Mouse (Mus musculus) right cerebral cortex, adult 18-20 months (tissue): ENCODE results near the gene Nr2c2ap.

ENCODE experiments used
- DNase-seq: peaks from one replicate; pipeline ENCODE4 v3.0.0; 2022; ENCODE audit warnings: mixed read lengths

Gene Nr2c2ap

DNA sequence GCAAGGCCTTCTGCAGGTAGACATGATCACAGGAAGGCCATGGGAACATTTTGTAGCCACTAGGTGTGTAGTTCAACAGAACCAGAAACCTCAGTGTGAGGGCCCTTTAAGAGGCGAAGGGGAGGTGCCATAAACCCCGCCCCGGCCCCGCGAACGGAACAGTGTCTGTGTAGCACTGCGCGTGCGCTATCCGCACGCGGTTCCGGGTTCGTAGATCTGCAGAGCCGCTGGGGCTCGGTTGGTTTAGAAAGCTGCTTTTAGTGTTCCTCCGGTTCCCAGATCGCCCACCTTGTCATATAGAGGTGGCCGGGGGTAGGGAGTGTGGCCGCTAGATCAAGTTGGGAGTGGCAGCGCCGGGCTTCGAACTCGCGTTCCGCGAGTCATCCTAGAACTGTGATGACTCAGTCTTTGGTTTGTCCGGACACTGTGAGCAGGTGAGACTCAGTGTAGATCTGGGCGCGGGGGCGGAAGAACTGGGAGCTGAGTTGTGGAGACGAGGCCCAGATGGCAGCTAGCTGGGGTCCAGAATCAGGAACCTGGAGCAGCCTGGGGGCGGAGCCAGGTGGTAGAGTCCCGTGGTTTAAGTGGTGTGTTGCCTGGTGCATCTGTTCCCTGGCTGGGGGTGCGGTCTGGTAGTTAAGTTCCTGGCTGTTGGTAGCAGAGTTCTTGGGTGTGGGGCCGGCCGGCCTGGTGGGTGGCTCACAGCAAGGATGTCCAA lies at the start of gene Nr2c2ap:
Gene Nr2c2ap, plus strand, starts transcription at position 168 of the 718 bp plus-strand sequence.
- DNase-seq: peak; percentile 83

GRCm38 (mm10) chr8:70081976-70082375 lies 49.2 kb upstream of the Nr2c2ap start:
- DNase-seq: no peak

DNA sequence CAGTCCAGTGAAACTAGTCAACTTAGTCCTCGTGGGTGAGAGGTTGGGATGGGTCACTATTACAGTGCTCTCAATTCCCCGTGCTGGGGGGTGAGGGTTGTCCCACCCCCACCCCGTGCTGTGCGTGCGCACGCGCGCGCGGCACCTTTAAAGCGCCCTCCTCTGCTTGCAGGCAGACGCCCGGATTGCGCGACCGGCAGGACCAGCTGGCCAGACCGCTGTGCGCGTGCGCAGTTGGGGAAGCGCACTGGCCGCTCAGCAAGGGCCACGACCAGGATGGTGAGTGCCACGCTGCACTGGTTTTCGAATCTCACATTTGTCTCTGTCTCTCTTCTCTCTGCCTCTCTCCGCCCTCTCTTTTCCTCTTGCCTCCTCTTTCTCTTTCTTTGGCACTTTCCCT lies 47.8 kb upstream of the Nr2c2ap start, which contains the start of gene Hapln4:
Gene Hapln4, plus strand, starts transcription at position 173 of the 400 bp plus-strand sequence.
- DNase-seq: peak; percentile 84

DNA sequence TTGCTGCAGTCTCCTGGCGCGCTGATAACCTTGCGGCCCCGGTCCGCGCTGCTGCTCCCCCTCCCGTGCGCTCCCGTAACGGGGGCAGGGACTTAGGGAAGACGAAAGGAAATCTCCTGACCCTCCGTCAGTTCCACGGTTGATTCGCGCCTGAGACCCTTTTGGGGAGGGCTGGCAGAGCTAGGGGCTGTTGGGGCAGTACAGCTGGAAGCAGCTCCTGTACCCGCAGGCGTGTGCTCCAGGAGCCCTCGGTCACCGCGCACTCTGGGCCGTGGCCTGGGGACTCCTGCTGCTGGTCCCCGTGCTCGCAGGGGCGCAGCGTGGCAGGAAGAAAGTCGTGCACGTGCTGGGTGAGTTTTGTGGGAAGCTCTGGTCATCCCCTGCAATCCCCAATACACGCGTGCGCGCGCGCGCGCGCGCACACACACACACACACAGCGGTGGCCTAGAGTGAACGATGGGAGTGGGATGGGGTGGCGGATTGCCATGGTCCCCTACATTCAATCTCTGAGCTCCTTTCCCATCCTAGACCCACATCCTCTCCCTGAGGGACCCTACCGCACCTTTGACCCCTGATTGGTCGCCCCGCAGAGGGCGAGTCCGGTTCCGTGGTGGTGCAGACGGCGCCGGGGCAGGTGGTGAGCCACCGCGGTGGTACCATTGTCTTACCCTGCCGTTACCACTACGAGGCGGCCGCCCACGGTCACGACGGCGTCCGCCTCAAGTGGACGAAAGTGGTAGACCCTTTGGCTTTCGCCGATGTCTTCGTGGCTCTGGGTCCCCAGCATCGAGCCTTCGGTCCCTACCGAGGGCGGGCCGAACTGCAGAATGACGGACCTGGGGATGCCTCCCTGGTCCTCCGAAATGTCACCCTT lies 46.7 kb upstream of the Nr2c2ap start:
- DNase-seq: no peak

GRCm38 (mm10) chr8:70086151-70086550 lies 45.0 kb upstream of the Nr2c2ap start:
- DNase-seq: no peak

- no peak for DNase-seq
Measured at GRCm38 (mm10) chr8:70087237-70087636, 43.9 kb upstream of the Nr2c2ap start.

DNA sequence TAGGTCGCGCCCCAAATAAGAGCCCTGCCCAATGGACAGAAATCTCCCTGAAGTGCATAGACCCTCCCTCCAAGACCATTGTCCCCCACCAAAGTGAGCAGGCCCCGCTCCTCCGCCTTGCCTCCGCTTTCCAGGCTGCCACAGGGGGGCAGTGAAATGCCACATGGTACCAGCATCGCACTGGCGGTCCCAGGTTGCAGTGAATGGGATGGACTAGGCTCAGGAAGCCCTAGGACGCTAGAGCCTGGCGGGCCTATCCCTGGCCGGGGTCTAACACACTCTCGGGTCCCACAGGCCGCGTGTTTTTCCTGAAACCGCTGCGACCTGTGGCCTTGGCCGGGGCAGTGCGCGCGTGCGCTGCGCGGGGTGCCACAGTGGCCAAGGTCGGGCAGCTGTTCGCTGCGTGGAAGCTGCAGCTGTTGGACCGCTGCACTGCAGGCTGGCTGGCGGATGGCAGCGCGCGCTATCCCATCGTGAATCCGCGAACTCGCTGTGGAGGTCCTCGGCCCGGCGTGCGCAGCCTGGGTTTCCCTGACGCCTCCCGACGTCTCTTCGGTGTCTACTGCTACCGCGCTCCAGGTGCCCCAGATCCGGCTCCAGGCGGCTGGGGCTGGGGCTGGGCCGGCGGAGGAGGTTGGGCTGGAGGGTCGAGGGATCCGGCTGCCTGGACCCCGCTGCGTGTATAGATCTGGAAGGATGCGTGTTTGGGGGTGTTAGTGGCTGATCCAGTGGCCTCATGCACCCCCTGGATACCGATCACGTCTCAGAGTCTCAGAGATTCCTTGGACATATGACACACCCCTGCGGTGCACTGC lies 43.1 kb upstream of the Nr2c2ap start:
- peak; percentile 69 for DNase-seq

DNA sequence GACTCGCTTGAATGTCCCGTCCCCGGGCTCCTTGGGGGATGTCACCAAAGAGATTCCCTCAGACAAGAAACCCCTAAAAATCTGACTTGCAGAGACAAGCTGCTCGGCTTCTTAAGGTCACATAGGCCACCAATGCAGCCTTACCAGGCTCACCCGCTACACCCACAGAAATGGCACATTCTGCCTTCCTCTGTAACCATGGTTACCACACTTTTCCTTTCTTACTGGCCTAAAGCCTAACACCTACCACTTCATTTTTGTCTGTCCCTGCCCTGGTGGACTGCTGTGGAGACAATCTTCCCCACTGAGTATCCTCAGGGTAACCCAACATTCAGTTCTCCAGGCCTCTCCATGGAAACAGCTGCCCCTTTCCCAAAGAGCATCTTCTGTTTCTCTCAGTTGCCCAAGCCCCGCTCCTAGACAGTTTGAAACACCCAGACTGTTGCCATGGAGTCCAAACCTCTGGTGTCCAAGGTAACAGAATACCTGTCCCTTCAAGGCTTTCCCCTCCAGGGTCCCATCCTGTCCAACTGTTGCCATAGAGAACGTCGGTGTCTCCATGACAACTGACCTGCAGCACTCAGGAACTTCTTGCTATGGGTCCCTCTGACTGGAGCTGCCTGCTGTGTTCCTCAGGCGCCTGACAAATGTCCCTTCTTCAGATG lies 41.7 kb upstream of the Nr2c2ap start:
- peak; percentile 37 for DNase-seq

GRCm38 (mm10) chr8:70092786-70093185 lies 38.3 kb upstream of the Nr2c2ap start:
- DNase-seq: no peak

DNA sequence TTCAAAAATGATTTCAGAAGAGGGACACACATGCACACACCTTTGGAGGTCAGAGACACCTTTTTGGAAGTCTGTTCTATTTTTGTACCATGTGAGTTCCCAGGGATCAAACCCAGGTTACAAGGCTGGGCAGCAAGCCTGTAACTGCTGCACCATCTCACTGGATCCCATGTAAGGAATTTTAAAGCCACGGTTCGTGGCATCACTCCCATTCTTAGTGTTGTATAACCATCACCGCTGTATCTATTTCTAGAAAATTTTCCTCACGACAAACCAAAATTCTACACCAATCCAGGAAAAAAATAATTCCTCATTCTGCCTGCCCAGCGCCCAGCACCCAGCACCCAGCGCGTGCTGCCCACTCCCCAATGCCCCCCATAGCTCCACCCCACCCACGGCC lies 31.9 kb upstream of the Nr2c2ap start:
- peak; percentile 70 for DNase-seq

DNA sequence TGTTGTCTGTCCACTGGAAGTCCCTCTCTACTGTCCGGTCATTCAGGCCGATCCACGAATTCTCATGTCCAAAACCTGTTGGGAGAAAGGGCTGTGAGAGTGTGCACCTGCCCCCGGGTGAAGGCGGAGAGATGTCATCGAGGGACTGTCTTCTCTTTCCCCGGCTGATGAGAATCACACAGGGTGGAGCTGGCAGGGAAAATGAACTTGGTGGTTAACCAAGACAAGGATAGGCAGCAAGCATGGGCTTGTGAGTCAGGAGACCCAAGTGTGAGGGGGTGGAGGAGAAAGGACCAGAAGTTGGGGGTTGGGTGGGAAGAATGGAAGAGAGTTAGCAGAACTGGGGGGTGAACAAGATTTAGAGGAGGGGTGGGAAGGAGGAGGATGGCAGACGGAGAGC lies 30.9 kb upstream of the Nr2c2ap start:
- peak; percentile 76 for DNase-seq

DNA sequence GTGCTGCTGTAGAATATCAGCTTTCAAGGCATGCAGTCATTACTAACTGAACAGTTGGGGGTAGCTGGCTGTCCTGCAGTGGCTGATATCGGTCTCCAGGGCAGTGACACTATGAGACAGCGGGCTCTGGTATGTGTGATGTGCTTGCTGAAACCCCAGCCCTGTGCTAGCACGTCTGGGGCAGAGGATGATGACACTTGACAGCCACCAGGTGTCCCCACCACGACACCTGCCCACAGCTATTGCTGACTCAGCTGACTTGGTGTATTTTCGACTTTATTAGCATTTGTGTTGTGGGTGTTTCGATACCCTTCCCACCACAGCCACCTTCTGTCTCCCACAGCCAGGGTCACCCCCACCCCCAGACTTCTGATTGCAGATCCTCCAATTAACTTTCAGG lies 26.6 kb upstream of the Nr2c2ap start:
- DNase-seq: no peak

GRCm38 (mm10) chr8:70104922-70105321 lies 26.2 kb upstream of the Nr2c2ap start:
- no peak for DNase-seq

- DNase-seq: no peak
Measured at GRCm38 (mm10) chr8:70110451-70110850, 20.7 kb upstream of the Nr2c2ap start.

DNA sequence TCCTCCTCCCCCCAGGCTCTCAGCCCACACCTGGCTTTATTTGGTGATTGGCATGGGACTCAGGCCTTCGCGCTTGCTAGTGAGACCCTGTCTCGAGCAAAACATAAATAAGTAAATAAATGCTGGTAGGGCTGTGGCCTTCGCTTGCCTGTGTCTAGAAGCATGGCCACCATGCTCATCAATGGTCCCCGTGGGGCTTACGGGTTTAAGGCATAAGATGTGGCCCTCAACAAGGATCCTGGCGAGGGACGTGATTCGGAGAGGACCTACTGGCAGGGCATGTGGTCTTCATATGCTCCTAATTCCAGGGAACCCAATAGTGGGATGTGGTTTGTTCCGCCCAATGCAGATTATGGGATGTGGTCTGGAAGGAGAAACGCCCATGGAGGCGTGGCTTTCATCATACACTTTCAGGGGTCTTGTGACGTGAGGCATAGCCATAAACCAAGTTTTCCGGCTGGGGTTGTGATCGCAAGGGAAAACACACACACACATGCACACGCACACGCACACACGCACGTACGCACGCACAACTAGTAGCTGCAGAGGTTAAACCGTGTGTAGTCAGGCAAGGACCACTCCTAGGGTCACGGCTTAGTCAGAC lies 19.8 kb upstream of the Nr2c2ap start:
- no peak for DNase-seq

- no peak for DNase-seq
Measured at GRCm38 (mm10) chr8:70112401-70113016, 18.6 kb upstream of the Nr2c2ap start.

- DNase-seq: no peak
Measured at GRCm38 (mm10) chr8:70114488-70114887, 16.6 kb upstream of the Nr2c2ap start.

DNA sequence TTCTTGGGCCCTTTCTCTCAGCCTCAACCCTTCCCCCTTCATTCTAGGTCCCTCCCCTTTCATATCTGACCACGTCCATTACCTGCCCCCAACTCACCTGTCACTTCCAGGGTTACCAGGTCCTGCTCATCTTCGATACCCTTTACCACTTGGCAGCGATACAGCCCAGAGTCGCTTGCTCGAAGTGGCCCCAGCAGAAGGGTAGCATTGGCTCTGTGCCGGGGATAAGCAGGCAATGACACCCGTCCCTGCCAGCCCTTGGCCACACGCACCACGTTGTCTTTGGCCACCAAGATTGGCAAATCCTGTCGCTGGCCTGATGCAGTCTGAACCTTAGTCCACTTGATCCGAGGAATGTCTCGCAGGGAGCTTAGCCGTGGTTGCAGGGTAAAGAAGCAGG lies 16.2 kb upstream of the Nr2c2ap start:
- no peak for DNase-seq

GRCm38 (mm10) chr8:70117611-70118010 lies 13.5 kb upstream of the Nr2c2ap start:
- no peak for DNase-seq

GRCm38 (mm10) chr8:70118726-70119700 lies 12.1 kb upstream of the Nr2c2ap start:
- DNase-seq: peak; percentile 89
